ENCODE assay signal across 25 mouse cellular contexts in the genomic region with DNA sequence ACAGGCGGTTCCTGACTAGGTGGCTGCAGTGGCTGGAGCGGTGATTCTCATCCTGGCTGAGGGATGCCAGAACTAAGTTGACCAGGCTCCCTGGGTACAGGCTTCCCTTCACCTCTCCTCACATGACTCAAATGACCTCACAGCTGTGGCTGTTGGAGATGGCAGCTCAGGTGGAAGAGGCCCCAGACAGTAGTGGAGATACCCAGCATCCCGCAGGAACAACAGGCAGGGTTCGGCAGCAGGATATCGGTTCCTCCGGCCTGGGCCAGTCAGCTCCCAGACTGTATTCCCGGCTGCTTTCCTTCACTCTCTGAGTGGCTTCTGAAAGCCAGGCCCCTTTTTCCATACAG. TPM values are rescaled to one million over a fixed set of nuclear protein-coding genes. Genes with fewer than 3 reads are reported as not detected.
DNase-seq lines count a peak whose midpoint lies in the region; ATAC-seq and TF ChIP-seq lines count a peak whose summit lies in the region.
"Had no signal": no experiment of that assay in that cellular context is flagged by ENCODE, and none has a peak within 500 bp of the region (broad histone marks: within the 10 kb centered on the region; RNA-seq: fewer than 3 reads in every experiment).

No protein-coding gene starts in this region.

- H3K4me2 ChIP-seq in forebrain, postnatal 0 days (ENCODE audit: low read depth) = no peak overlapping the region
- no peak overlapping the region for H3K4me2 ChIP-seq in forebrain, embryonic 16.5 days (ENCODE audit: low read length)
- H3K4me2 ChIP-seq in heart, embryonic 11.5 days = no peak overlapping the region
- H3K4me2 ChIP-seq: lung, embryonic 14.5 days; midbrain, embryonic 15.5 days; neural tube, embryonic 13.5 days; stomach, embryonic 15.5 days had no signal

- no peak for TF ChIP-seq POLR2A in testis, adult 2 months (IDR thresholded peaks at IDR 0.05; ENCODE audit: control insufficient read depth, low read depth, low read length)

- ATAC-seq in forebrain, postnatal 0 days = no peak
- ATAC-seq in forebrain, embryonic 16.5 days = no peak
- ATAC-seq in activated CD4-positive, CD25-positive, alpha-beta regulatory T cell, adult 4 months = no peak
- no peak for ATAC-seq in heart, embryonic 11.5 days (replicated peaks; ENCODE audit: insufficient number of reproducible peaks, low FRiP score, low TSS enrichment)
- ATAC-seq: hindbrain, postnatal 0 days; intestine, embryonic 16.5 days; midbrain, embryonic 15.5 days had no signal

- H3K36me3 ChIP-seq in forebrain, postnatal 0 days (ENCODE audit: insufficient read depth) = peaks cover 6% of the 10 kb centered on the region; the same call in 1 of the 2 replicates
- no peaks in the 10 kb centered on the region for H3K36me3 ChIP-seq in forebrain, embryonic 16.5 days (ENCODE audit: control insufficient read depth, insufficient read depth)
- H3K36me3 ChIP-seq in testis, adult 2 months (ENCODE audit: control insufficient read depth, insufficient read depth, low read length) = no peaks in the 10 kb centered on the region
- H3K36me3 ChIP-seq in limb, embryonic 10.5 days = no peaks in the 10 kb centered on the region
- no peaks in the 10 kb centered on the region for H3K36me3 ChIP-seq in heart, embryonic 11.5 days (ENCODE audit: control insufficient read depth, insufficient read depth, low read length)
- H3K36me3 ChIP-seq: G1E; midbrain, embryonic 15.5 days; stomach, embryonic 15.5 days had no signal

- WGBS in forebrain, postnatal 0 days = 92% methylated on average over 7 of the region's 7 CpGs
- 97% methylated on average over 7 of the region's 7 CpGs for WGBS in forebrain, embryonic 16.5 days
- 93% methylated on average over 7 of the region's 7 CpGs for WGBS in limb, embryonic 10.5 days
- 79% methylated on average over 7 of the region's 7 CpGs for WGBS in heart, embryonic 11.5 days (ENCODE audit: insufficient replicate concordance)

- H3K4me3 ChIP-seq in forebrain, postnatal 0 days (ENCODE audit: low read depth, low read length) = no peak overlapping the region
- no peak overlapping the region for H3K4me3 ChIP-seq in forebrain, embryonic 16.5 days (replicated peaks; ENCODE audit: low read length)
- H3K4me3 ChIP-seq in testis, adult 2 months (ENCODE audit: control insufficient read depth, low read depth, low read length) = peak overlapping the region; percentile 56
- no peak overlapping the region for H3K4me3 ChIP-seq in limb, embryonic 10.5 days
- H3K4me3 ChIP-seq in heart, embryonic 11.5 days (ENCODE audit: low read depth, low read length) = no peak overlapping the region
- H3K4me3 ChIP-seq: gastrocnemius, adult 2 months; midbrain, embryonic 15.5 days; myocyte; neural tube, embryonic 13.5 days; stomach, embryonic 15.5 days had no signal

- H3K27ac ChIP-seq in forebrain, postnatal 0 days (ENCODE audit: low read depth, low read length) = peak overlapping the region; percentile 35; the same call in 1 of the 2 replicates
- no peak overlapping the region for H3K27ac ChIP-seq in forebrain, embryonic 16.5 days (ENCODE audit: low read length)
- no peak overlapping the region for H3K27ac ChIP-seq in testis, adult 2 months (ENCODE audit: control insufficient read depth, insufficient read depth, low read depth, low read length)
- H3K27ac ChIP-seq in limb, embryonic 10.5 days = peak overlapping the region; percentile 43; the same call in 1 of the 2 replicates
- no peak overlapping the region for H3K27ac ChIP-seq in heart, embryonic 11.5 days (ENCODE audit: low read depth, low read length)
- H3K27ac ChIP-seq: liver, embryonic 14.5 days; neural tube, embryonic 13.5 days; stomach, embryonic 15.5 days had no signal

- no peaks in the 10 kb centered on the region for H3K9me3 ChIP-seq in forebrain, postnatal 0 days (ENCODE audit: low read length)
- H3K9me3 ChIP-seq in forebrain, embryonic 16.5 days (ENCODE audit: control insufficient read depth, low read length) = no peaks in the 10 kb centered on the region
- H3K9me3 ChIP-seq in limb, embryonic 10.5 days (replicated peaks) = no peaks in the 10 kb centered on the region
- H3K9me3 ChIP-seq in heart, embryonic 11.5 days (replicated peaks; ENCODE audit: control insufficient read depth, low read length) = no peaks in the 10 kb centered on the region
- H3K9me3 ChIP-seq: G1E; midbrain, embryonic 15.5 days; neural tube, embryonic 13.5 days; stomach, embryonic 15.5 days had no signal

- H3K27me3 ChIP-seq in forebrain, postnatal 0 days (ENCODE audit: insufficient read depth, low read length) = no peaks in the 10 kb centered on the region
- no peaks in the 10 kb centered on the region for H3K27me3 ChIP-seq in forebrain, embryonic 16.5 days (replicated peaks; ENCODE audit: control insufficient read depth, insufficient read depth, low read length)
- H3K27me3 ChIP-seq in testis, adult 2 months (ENCODE audit: control insufficient read depth, insufficient read depth, low read length) = no peaks in the 10 kb centered on the region
- H3K27me3 ChIP-seq in limb, embryonic 10.5 days (ENCODE audit: low read depth, poor library complexity, severe bottlenecking) = no peaks in the 10 kb centered on the region
- no peaks in the 10 kb centered on the region for H3K27me3 ChIP-seq in heart, embryonic 11.5 days (ENCODE audit: control insufficient read depth, insufficient read depth, low read length)
- H3K27me3 ChIP-seq: midbrain, embryonic 15.5 days; neural tube, embryonic 13.5 days; stomach, embryonic 15.5 days had no signal

- DNase-seq in forebrain, postnatal 0 days = no peak
- DNase-seq in testis, postnatal 14 days (ENCODE audit: low spot score) = no peak
- no peak for DNase-seq in limb, embryonic 10.5 days (ENCODE audit: low spot score)
- no peak for DNase-seq in spleen, postnatal 14 days (ENCODE audit: low spot score in 2 of 2)
- DNase-seq: adrenal gland, postnatal 10 days; gastrocnemius, adult 2 months; kidney, postnatal 36 days; layer of hippocampus, adult 9-11 months; left cerebral cortex, postnatal 4 days; lung, embryonic 14.5 days; right cerebral cortex, postnatal 4 days; thymus, adult 2 months; thymus, postnatal 4 days had no signal

- H3K4me1 ChIP-seq in forebrain, postnatal 0 days (ENCODE audit: insufficient read depth) = peaks cover 17% of the 10 kb centered on the region
- H3K4me1 ChIP-seq in forebrain, embryonic 16.5 days (replicated peaks; ENCODE audit: control insufficient read depth, insufficient read depth, low read length) = peaks cover 23% of the 10 kb centered on the region
- no peaks in the 10 kb centered on the region; the same call in 1 of the 2 replicates for H3K4me1 ChIP-seq in testis, adult 2 months (ENCODE audit: control insufficient read depth, insufficient read depth, low read length)
- H3K4me1 ChIP-seq in limb, embryonic 10.5 days = peaks cover 28% of the 10 kb centered on the region
- H3K4me1 ChIP-seq in heart, embryonic 11.5 days (ENCODE audit: control insufficient read depth, insufficient read depth, low read length) = 0 out of 2 replicates have a peak, but pooled peaks cover 2% of the 10 kb centered on the region
- H3K4me1 ChIP-seq: stomach, embryonic 15.5 days had no signal

- no peak overlapping the region for H3K9ac ChIP-seq in forebrain, postnatal 0 days
- H3K9ac ChIP-seq in forebrain, embryonic 16.5 days (replicated peaks; ENCODE audit: low read depth, low read length) = no peak overlapping the region
- no peak overlapping the region for H3K9ac ChIP-seq in heart, embryonic 11.5 days (ENCODE audit: low read depth, low read length)
- H3K9ac ChIP-seq: liver, embryonic 14.5 days; lung, embryonic 14.5 days; midbrain, embryonic 15.5 days; stomach, embryonic 15.5 days had no signal

- no peak for TF ChIP-seq CTCF in forebrain, postnatal 0 days (IDR thresholded peaks at IDR 0.05; ENCODE audit: low read depth)
- no peak for TF ChIP-seq CTCF in testis, adult 2 months (IDR thresholded peaks at IDR 0.05; ENCODE audit: control insufficient read depth, insufficient read depth, insufficient replicate concordance, low read depth, low read length)

RNA-seq across cellular contexts. Expression of gene Faap20, which starts 51.5 kb away (rescaled TPM):
- total RNA-seq in forebrain, postnatal 0 days (2014; rRNA removed) = 48.7 and 51.8 TPM in 2 replicates
- 59.9 and 60.7 TPM in 2 replicates for polyA plus RNA-seq in forebrain, postnatal 0 days (2015; fragmentation: Nextera tagmentation; extraction: Ambion mirVana)
- 79.4 and 84.0 TPM in 2 replicates for polyA plus RNA-seq in forebrain, embryonic 16.5 days (2015; fragmentation: Nextera tagmentation; extraction: Ambion mirVana)
- polyA plus RNA-seq in testis, adult 2 months (2012; rRNA removed) = 12.4 and 12.7 TPM in 2 replicates
- 104 and 107 TPM in 2 replicates for polyA plus RNA-seq in limb, embryonic 10.5 days (2016; fragmentation: Nextera tagmentation; extraction: Ambion mirVana)
- 10 to 100 TPM; 45.1 to 54.9 TPM for polyA plus RNA-seq in activated CD4-positive, CD25-positive, alpha-beta regulatory T cell, adult 4 months (2017; shearing (Covaris generic))
- 64.9 and 66.8 TPM in 2 replicates for polyA plus RNA-seq in heart, embryonic 11.5 days (2014; fragmentation: Nextera tagmentation; extraction: Ambion mirVana)

Comparison
In these comparisons a context has a peak if more than half of its experiments do, and no peak if none do; other contexts are left out.
1. H3K27ac ChIP-seq: peak in forebrain, postnatal 0 days (single experiment) and limb, embryonic 10.5 days (single experiment); none in forebrain, embryonic 16.5 days (single experiment), testis, adult 2 months (single experiment) and heart, embryonic 11.5 days (single experiment).